Mouse (Mus musculus): ENCODE measurements at regions not wholly inside any gene's neighbourhood (a gene's known extent, or its start where the extent isn't known, plus 50 kb on each side); places are given as distances from the start of the nearest gene placed in this dataset.

DNA sequence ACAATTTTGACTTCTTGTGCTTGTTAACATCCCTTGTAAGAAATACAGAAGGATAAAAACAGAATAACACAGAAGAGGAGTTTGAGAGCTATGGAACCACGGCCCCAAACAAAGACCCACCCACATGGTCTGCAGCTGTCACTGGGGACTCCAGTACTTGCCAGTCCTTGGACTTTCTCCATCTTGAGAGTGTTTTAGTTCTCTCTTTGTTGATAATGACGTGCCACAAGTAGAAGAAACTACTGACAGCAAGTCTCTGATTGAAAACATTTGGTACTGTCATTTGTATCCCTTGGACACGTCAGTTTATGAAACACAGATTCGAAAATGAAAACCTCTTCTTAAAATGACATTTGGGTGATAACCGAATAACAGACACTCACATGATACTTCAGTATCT is 68.3 kb upstream of the Frg1 start:
- no peak for DNase-seq

GRCm38 (mm10) chr8:41483297-41483696 is 66.4 kb upstream of the Frg1 start:
- no peak for DNase-seq

- no peak for DNase-seq
Observed at GRCm38 (mm10) chr8:41472992-41473699, 56.3 kb upstream of the Frg1 start.

DNA sequence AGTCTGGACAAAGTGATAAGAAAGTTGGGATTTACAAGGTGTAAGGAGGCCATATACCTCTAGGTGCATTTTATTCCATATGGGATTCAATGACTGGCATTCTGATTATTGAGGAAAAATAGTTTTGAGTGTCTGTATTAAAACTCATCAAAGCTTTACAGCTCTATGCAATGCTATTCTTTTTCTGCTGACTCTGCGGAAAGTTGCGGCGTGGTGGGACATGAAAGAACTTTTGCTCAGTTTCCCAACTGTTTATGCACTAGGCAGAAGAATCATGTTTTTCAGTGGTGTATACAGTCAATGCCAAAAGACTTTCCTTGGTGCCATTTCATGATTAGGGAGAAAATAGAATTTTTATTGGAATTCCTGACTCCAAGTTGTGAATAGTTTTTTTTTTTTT is 55.4 kb upstream of the Frg1 start:
- no peak for DNase-seq

Data from adrenal gland, postnatal 25 days (tissue).